Mouse (Mus musculus) kidney, embryonic 15.5 days (tissue): ENCODE data around the gene 1700030J22Rik. TPM values are rescaled to one million over a fixed set of nuclear protein-coding genes. Genes with fewer than 3 reads are reported as not detected.

Experiments
- ATAC-seq: fragments of 200-750 bp; cut with Nextera tagmentation; replicated peaks from 2 replicates; pipeline ENCODE4 v1.8.0; 2017; ENCODE audit warnings: moderate TSS enrichment; ENCODE audit not compliant: low FRiP score
- H3K27ac ChIP-seq: fragments of 300-500 bp; sonication (generic); 2 replicates; pipeline ENCODE4 v1.5.1; 2015; ENCODE audit warnings: mild to moderate bottlenecking, inconsistent platforms
- H3K27me3 ChIP-seq: fragments of 300-500 bp; sonication (generic); 2 replicates; pipeline ENCODE4 v1.6.1; 2015; ENCODE audit warnings: inconsistent platforms
- H3K36me3 ChIP-seq: fragments of 300-500 bp; sonication (generic); 2 replicates; pipeline ENCODE4 v1.6.1; 2015; ENCODE audit warnings: inconsistent platforms
- H3K4me1 ChIP-seq: fragments of 300-500 bp; sonication (generic); 2 replicates; pipeline ENCODE4 v1.6.1; 2015; ENCODE audit warnings: inconsistent platforms
- H3K4me2 ChIP-seq: fragments of 300-500 bp; sonication (generic); 2 replicates; pipeline ENCODE4 v1.6.1; 2015; ENCODE audit warnings: moderate library complexity, mild to moderate bottlenecking, inconsistent platforms
- H3K4me3 ChIP-seq: fragments of 300-500 bp; sonication (generic); replicated peaks from 2 replicates; pipeline ENCODE4 v1.5.1; 2015; ENCODE audit warnings: mild to moderate bottlenecking, inconsistent platforms
- H3K9ac ChIP-seq: fragments of 300-500 bp; sonication (generic); 2 replicates; pipeline ENCODE4 v1.6.1; 2015; ENCODE audit warnings: mild to moderate bottlenecking, inconsistent platforms
- H3K9me3 ChIP-seq: fragments of 300-500 bp; sonication (generic); replicated peaks from 2 replicates; pipeline ENCODE4 v1.6.1; 2016; ENCODE audit warnings: inconsistent platforms
- WGBS: fragments of 180-500 bp; shearing (Covaris S2); methylation state at CpG from one replicate; pipeline ENCODE4 v1.1.7; 2015; ENCODE audit warnings: mixed read lengths; 5-methylcytosine and 5-hydroxymethylcytosine counted together
- polyA plus RNA-seq: library from polyadenylated mRNA; unstranded; fragments of >200 nt; fragmentation: Nextera tagmentation; extraction: Ambion mirVana; gene quantifications from 2 replicates; pipeline ENCODE4 v1.2.1, GENCODE M21; 2015

Gene 1700030J22Rik
- polyA plus RNA-seq, 1 experiment from 2014 or later = 2.4 TPM

DNA sequence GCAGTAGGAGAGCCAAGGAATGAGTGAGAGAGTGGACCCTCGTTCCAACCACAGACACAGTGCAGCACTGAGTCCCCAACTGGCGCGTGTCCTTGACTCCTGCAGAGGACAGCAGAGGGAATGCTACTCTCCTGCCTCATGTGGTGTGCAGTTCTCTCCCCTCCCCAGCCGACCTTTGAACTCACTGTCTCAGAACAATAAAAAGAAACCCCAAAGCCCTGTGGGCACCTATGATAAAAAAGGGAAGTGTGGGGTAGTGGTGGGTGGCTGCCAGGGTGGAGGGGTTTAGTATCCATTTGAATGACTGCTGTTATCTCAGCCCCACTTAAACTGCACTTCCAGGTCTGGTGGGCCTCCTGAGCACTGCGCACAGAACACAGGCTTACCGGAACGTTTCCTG, 31.2 kb downstream of the 1700030J22Rik start:
- Histone ChIP-seq H3K27ac (no peak overlapping the region), H3K9me3 (no peaks in the 10 kb centered on the region), H3K36me3 (no peaks in the 10 kb centered on the region), H3K4me2 (no peak overlapping the region), H3K4me1 (peaks cover 38% of the 10 kb centered on the region), H3K4me3 (no peak overlapping the region), H3K9ac (no peak overlapping the region), H3K27me3 (no peaks in the 10 kb centered on the region)
- ATAC-seq = no peak
- WGBS = 89% methylated on average over 7 of the region's 7 CpGs

DNA sequence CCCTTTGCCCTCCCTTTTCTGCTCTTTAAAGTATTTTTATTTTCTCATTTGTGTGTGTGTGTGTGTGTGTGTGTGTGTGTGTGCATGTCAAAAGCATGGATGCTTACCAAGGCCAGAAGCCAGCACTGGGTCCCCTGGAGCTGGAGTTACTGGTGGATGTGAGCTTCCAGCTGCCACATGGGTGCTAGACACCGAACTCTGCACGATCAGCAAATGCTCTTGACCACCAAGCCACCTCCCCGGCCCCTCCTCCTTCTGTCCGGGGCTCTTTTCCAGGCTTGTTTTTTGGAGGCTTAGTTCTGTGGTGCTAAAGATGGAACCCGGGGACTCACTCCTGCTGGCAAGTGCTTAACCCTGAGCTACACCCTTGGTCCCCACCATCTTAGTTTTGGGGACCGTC, 31.9 kb downstream of the 1700030J22Rik start:
- Histone ChIP-seq H3K4me2 (0 out of 2 replicates have a peak overlapping the region, but pooled peaks have one; percentile 17), H3K36me3 (no peaks in the 10 kb centered on the region), H3K27ac (no peak overlapping the region), H3K4me3 (no peak overlapping the region), H3K9me3 (no peaks in the 10 kb centered on the region), H3K27me3 (no peaks in the 10 kb centered on the region), H3K9ac (no peak overlapping the region), H3K4me1 (peaks cover 38% of the 10 kb centered on the region)
- WGBS = 78% methylated on average over 6 of the region's 6 CpGs
- ATAC-seq = no peak

DNA sequence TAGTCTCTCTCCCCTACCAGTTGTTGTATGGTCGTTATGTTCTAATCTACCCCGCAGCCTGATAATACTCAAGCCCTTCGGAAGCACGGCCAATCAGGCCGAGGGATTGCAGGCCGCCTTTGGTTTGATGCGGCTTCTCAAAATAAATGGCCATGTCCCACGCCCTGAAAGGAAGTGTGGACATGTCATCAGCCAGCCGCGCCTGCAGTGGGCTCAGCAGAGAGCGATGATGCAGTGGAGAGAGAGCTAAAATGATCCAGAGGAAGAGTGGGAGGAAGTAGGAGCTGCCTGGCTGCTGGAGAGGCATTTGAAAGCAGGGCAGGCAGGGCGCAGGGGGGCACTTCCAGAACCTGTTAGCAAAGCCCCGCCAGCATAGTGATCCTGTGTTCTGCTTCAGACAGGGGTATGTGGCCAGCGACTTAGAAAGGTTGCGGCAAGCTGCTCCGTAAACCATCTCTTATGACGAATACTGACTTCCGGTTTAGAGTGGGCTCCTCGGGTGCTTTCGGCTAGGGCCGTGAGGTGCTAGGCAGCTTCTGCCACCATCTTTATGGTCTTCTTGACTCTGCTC, 32.4 kb downstream of the 1700030J22Rik start:
- no peak for ATAC-seq
- no peaks in the 10 kb centered on the region for H3K27me3 ChIP-seq
- WGBS = 71% methylated on average over 21 of the region's 21 CpGs
- no peaks in the 10 kb centered on the region for H3K9me3 ChIP-seq
- peak overlapping the region; percentile 17; the same call in 1 of the 2 replicates for H3K4me2 ChIP-seq
- peaks cover under 1% of the 10 kb centered on the region; the same call in 1 of the 2 replicates for H3K36me3 ChIP-seq
- H3K4me3 ChIP-seq = no peak overlapping the region
- H3K9ac ChIP-seq = no peak overlapping the region
- peaks cover 37% of the 10 kb centered on the region for H3K4me1 ChIP-seq
- no peak overlapping the region for H3K27ac ChIP-seq

DNA sequence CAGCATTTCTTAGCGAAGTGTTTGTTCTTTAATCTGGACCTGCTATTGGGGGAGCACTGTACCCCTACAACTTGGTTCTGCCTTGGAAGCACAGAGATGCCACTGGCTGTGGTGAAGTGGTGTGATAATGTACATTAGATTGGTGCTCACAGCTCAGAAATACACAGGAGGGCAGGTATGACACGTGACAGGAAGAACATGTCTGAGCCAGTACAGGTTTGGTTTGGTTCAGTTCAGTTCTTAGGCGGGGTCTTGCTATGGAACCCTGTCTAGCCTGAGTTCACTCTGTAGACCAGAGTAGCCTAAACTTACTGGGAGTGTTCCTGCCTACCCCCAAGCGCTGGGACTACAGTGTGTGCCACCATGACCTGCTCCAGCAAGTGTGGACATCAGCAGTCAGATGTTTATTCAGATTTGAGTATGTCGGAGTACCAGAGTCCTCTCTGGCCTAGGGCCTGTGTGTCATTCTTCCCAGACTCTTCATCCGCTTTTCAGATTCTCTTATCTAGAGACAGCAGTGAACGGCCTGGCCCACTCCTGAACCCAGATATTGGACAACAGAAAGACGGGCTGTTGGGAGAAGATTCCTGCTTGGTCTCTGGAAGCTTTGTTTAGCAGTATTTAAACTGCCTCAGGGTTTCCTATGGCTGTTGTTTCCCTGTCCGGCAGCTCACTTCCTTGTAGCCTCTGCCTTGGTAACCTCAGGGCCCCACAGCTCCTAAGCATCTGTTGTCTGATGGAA, 33.4 kb downstream of the 1700030J22Rik start:
- peaks cover 31% of the 10 kb centered on the region for H3K4me1 ChIP-seq
- no peak for ATAC-seq
- no peaks in the 10 kb centered on the region for H3K9me3 ChIP-seq
- 82% methylated on average over 9 of the region's 9 CpGs for WGBS
- H3K27me3 ChIP-seq = no peaks in the 10 kb centered on the region
- H3K4me2 ChIP-seq = no peak overlapping the region
- H3K36me3 ChIP-seq = peaks cover 11% of the 10 kb centered on the region
- peak overlapping the region; percentile 98; the same call in 1 of the 2 replicates for H3K4me3 ChIP-seq
- no peak overlapping the region for H3K9ac ChIP-seq
- H3K27ac ChIP-seq = no peak overlapping the region

DNA sequence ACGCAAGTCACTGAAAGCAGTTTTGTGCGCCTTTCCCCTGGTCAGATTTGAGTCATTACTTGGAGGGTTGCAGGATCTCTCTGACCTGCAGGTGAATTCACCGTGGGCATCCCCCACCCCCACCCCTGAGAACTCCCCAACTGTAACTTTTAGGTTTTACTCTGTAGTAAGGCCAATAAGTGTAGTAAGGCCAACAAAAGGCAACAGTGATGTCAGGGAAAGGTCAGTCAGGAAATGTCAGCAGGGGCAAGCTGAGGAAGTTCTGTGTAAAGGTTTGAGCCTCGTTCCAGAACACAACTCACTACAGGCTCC, 34.4 kb downstream of the 1700030J22Rik start:
- Histone ChIP-seq H3K36me3 (peaks cover 12% of the 10 kb centered on the region), H3K27ac (no peak overlapping the region)
- WGBS = 9% methylated on average over 4 of the region's 4 CpGs

DNA sequence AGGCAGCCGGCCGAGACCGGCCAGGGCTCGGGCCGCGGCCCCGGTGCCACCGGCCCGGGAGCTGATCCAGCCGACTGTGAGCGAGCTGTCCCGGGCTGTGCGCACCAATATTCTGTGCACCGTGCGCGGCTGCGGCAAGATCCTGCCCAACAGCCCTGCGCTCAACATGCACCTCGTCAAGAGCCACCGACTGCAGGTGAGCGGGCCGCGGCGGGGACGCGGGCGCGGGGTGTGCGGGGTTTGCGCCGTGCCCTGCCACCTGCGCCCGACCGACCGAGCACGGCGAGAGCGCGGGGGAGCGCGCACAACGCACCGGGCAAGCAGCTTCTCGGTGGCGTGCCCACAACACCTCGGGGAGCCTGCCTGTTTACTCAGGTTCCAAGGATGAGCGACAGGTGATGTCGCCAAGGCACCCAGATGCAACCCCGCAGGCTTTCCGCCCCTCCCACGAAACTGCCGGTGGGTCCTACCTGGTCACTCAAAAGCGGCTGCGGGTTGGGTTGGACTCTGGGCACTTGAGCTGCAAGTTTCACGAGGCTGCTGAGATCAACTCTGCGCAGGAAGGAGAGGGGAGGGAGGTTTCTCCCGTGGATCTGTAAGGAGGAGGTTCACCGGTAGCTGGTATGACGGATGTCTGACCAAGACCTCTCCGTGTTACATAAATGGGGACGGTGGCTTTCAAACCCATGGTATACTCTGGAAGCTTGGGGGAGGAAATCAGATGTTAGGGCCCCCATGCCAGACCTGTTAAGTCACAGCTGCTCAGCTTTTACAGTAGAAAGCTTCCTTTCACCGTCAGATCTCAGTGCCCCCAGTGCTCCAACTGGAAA, 35.0 kb downstream of the 1700030J22Rik start:
- ATAC-seq = peak; percentile 59

More for the DNA sequence above, 34.4 kb downstream of the 1700030J22Rik start:
- H3K4me2 ChIP-seq = peak overlapping the region; percentile 94
- H3K9me3 ChIP-seq = no peaks in the 10 kb centered on the region
- H3K4me1 ChIP-seq = peaks cover 31% of the 10 kb centered on the region
- H3K27me3 ChIP-seq = no peaks in the 10 kb centered on the region
- H3K4me3 ChIP-seq = peak overlapping the region; percentile 98
- peak overlapping the region; percentile 88 for H3K9ac ChIP-seq
- ATAC-seq = no peak

DNA sequence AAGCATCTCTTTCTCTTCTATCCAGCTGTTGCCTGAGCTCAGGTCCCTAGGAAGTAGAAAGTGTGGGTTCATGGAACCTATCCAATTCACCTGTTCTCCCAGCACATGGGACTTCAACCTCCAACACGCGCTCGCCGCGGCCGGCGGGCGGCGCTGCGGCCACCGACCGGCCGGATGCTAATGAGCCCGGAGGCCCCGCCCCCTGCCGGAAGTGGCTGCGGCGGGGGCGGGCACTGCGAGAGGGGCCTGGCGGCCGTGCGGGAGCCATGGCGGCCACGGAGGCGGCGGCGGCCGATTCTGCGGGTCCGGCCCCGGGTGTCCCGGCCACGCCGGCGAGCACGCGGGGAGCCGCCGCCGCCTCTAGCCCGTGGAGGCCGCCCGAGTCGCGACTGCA, 35.6 kb downstream of the 1700030J22Rik start, which contains the start of gene Atmin:
Atmin (plus strand) TSS at position 233 of the 394 bp plus-strand sequence.
- WGBS = under 1% methylated on average over 46 of the region's 46 CpGs
- Histone ChIP-seq H3K27me3 (no peaks in the 10 kb centered on the region), H3K4me1 (peaks cover 31% of the 10 kb centered on the region), H3K4me2 (peak within 1 kb of the TSS; percentile 94), H3K9ac (peak within 1 kb of the TSS; percentile 88), H3K27ac (0 out of 2 replicates have a peak within 1 kb of the TSS, but pooled peaks have one; percentile 45), H3K36me3 (peaks cover 23% of the 10 kb centered on the region), H3K9me3 (no peaks in the 10 kb centered on the region), H3K4me3 (peak within 1 kb of the TSS; percentile 98)
- ATAC-seq = peak; percentile 91

More for the DNA sequence above, 35.0 kb downstream of the 1700030J22Rik start:
- H3K36me3 ChIP-seq = peaks cover 17% of the 10 kb centered on the region
- WGBS = under 1% methylated on average over 62 of the region's 62 CpGs
- H3K4me3 ChIP-seq = peak overlapping the region; percentile 98
- peak overlapping the region; percentile 88 for H3K9ac ChIP-seq
- peak overlapping the region; percentile 94 for H3K4me2 ChIP-seq
- H3K9me3 ChIP-seq = no peaks in the 10 kb centered on the region
- H3K27me3 ChIP-seq = no peaks in the 10 kb centered on the region
- H3K4me1 ChIP-seq = peaks cover 31% of the 10 kb centered on the region
- H3K27ac ChIP-seq = 0 out of 2 replicates have a peak overlapping the region, but pooled peaks have one; percentile 45

DNA sequence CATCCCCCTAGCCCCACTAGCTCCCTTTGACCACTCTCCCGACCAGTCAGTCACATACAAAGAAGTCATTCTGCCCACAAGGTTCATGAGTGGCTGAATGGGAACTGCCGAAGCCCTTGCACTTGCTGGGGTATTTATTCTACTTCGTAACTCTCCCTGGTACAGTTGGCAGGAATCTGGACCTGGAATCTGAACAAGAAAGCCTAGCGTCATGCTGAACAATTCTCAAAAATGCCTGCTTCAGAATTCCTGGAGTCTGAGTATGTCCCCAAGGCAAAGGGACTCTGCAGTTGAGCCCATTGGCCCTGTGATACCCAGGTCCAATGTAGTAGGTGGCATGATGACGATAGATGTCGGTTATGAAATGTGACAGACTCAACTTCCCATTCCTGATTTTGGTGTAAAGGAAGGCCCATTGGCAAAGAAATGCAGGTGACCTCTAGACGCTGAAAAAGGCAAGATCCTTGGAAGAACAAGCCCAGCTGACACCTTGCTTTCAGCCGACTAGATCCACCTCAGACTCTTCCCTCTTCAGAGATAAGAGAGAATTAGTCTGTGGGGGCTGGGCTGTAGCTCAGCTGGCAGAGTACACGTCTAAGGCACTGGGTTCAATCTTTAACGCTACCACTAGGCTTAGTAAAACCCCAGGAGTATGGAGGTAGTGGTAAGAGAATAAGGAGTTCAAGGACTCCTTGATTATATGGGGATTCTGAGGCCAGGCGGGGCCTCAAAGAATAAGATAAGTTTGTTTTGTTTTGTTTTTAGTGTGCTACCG, 36.3 kb downstream of the 1700030J22Rik start:
- H3K9ac ChIP-seq = no peak overlapping the region
- no peaks in the 10 kb centered on the region for H3K27me3 ChIP-seq
- peaks cover 31% of the 10 kb centered on the region for H3K4me1 ChIP-seq
- WGBS = 81% methylated on average over 12 of the region's 12 CpGs
- H3K36me3 ChIP-seq = peaks cover 30% of the 10 kb centered on the region
- peak overlapping the region; percentile 98; the same call in 1 of the 2 replicates for H3K4me3 ChIP-seq
- no peak overlapping the region for H3K27ac ChIP-seq
- H3K9me3 ChIP-seq = no peaks in the 10 kb centered on the region
- H3K4me2 ChIP-seq = peak overlapping the region; percentile 94; the same call in 1 of the 2 replicates
- ATAC-seq = 0 out of 2 replicates have a peak, but pooled peaks have one; percentile 17

DNA sequence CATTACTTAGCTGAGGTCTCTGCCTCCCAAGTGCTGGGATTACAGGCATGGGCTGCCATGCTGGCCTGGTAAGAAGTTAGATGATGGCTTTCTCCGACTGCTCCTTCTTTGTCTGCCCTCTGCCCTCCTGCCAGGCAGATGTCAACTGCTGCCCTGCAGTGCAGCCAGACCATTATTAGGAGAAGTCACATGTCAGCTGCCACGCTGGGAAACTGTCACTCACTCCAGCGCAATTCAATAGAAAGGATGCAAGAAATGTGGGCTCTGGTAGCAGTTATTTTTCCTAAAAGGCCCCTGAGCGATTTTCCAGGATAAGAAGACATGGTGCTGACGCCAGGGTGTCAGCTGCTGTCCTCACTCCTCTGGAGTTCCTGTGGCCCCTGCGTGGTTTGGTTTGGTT, 43.3 kb downstream of the 1700030J22Rik start:
- ATAC-seq = no peak
- H3K9ac ChIP-seq = no peak overlapping the region
- no peaks in the 10 kb centered on the region for H3K9me3 ChIP-seq
- H3K4me3 ChIP-seq = no peak overlapping the region
- H3K27me3 ChIP-seq = no peaks in the 10 kb centered on the region
- H3K27ac ChIP-seq = no peak overlapping the region
- H3K36me3 ChIP-seq = peaks cover 89% of the 10 kb centered on the region
- H3K4me2 ChIP-seq = no peak overlapping the region
- H3K4me1 ChIP-seq = no peaks in the 10 kb centered on the region
- 92% methylated on average over 6 of the region's 6 CpGs for WGBS

DNA sequence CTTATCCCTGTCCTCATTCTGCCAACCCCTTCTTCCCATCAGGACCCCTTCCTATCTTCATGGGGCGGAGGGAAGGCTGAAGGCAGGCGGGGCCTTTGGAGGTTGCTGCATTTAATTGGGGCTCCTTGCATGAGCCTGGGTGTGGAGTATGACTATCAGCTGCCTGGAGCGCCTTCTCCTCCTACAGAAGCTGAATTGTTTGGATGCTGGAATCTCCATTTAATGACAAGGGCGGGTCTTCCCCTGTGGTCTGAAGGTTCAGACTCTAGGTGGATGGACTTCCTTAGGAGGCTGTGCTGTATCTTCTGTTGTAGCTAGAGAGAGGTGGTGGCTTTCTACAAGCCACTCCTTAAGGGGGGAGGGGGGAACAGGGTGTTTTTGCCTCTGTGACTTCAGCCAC, 43.8 kb downstream of the 1700030J22Rik start:
- Histone ChIP-seq H3K27me3 (no peaks in the 10 kb centered on the region), H3K4me2 (no peak overlapping the region), H3K36me3 (peaks cover 92% of the 10 kb centered on the region), H3K4me3 (no peak overlapping the region), H3K4me1 (no peaks in the 10 kb centered on the region), H3K9me3 (no peaks in the 10 kb centered on the region), H3K27ac (no peak overlapping the region), H3K9ac (no peak overlapping the region)
- 86% methylated on average over 4 of the region's 4 CpGs for WGBS
- ATAC-seq = no peak

DNA sequence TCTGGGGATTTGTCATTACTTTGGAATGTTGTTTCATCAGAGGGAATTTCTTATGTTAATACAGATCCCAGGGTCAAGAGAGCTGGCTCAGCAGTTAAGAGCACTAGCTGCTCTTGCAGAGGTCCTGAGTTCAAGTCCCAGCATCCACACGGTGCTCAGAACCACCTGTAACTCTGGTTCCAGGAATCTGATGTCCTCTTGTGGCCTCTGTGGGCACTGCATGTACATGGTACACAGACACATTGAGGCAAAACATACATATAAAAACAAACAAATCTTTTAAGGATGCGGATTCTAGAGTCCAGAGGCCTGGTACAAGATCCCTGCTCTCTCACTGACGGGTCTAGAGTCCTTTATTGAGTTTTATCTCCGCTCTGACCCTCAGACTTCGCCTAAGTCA, 50.2 kb downstream of the 1700030J22Rik start:
- Histone ChIP-seq H3K4me3 (no peak overlapping the region), H3K9ac (no peak overlapping the region), H3K27ac (no peak overlapping the region), H3K27me3 (no peaks in the 10 kb centered on the region), H3K36me3 (peaks cover 94% of the 10 kb centered on the region), H3K9me3 (no peaks in the 10 kb centered on the region), H3K4me2 (no peak overlapping the region), H3K4me1 (no peaks in the 10 kb centered on the region)
- 92% methylated on average over 5 of the region's 5 CpGs for WGBS
- no peak for ATAC-seq
